Mouse (Mus musculus) neural tube, embryonic 14.5 days (tissue): ENCODE data around the gene Inka1. TPM values are rescaled to one million over a fixed set of nuclear protein-coding genes. Genes with fewer than 3 reads are reported as not detected.
A peak's percentile ranks its signal among the peaks of the same experiment; 100 is the strongest.

Source experiments
- ATAC-seq: fragments of 200-750 bp; cut with Nextera tagmentation; 2 replicates; pipeline ENCODE4 v1.8.0; 2017; ENCODE audit warnings: low read depth, mild to moderate bottlenecking, moderate TSS enrichment, moderate library complexity
- H3K27ac ChIP-seq: fragments of 300-500 bp; sonication (generic); 2 replicates; pipeline ENCODE4 v1.5.1; 2014; ENCODE audit warnings: low read depth, mild to moderate bottlenecking, control low read depth, low read length, moderate library complexity, mixed read lengths
- H3K27me3 ChIP-seq: fragments of 300-500 bp; sonication (generic); 2 replicates; pipeline ENCODE4 v1.6.1; 2014; ENCODE audit warnings: low read length; ENCODE audit not compliant: control insufficient read depth, insufficient read depth
- H3K36me3 ChIP-seq: fragments of 300-500 bp; sonication (generic); 2 replicates; pipeline ENCODE4 v1.6.1; 2014; ENCODE audit warnings: low read length, mixed read lengths; ENCODE audit not compliant: control insufficient read depth, insufficient read depth
- H3K4me1 ChIP-seq: fragments of 300-500 bp; sonication (generic); 2 replicates; pipeline ENCODE4 v1.6.1; 2014; ENCODE audit warnings: low read length; ENCODE audit not compliant: control insufficient read depth, insufficient read depth
- H3K4me2 ChIP-seq: fragments of 300-500 bp; sonication (generic); 2 replicates; pipeline ENCODE4 v1.6.1; 2014; ENCODE audit warnings: mild to moderate bottlenecking, low read depth, low read length, control low read depth
- H3K4me3 ChIP-seq: fragments of 300-500 bp; sonication (generic); 2 replicates; pipeline ENCODE4 v1.5.1; 2014; ENCODE audit warnings: low read depth, low read length, control low read depth, mixed read lengths
- H3K9ac ChIP-seq: fragments of 300-500 bp; sonication (generic); replicated peaks from 2 replicates; pipeline ENCODE4 v1.6.1; 2014; ENCODE audit warnings: low read depth, mild to moderate bottlenecking, control low read depth, low read length, mixed read lengths
- H3K9me3 ChIP-seq: fragments of 300-500 bp; sonication (generic); 2 replicates; pipeline ENCODE4 v1.6.1; 2016; ENCODE audit warnings: low read length; ENCODE audit not compliant: control insufficient read depth
- WGBS: fragments of 180-500 bp; shearing (Covaris S2); extraction: QIAGEN DNeasy Blood & Tissue Kit; methylation state at CpG from one replicate; pipeline ENCODE4 v1.1.7; 2014; 5-methylcytosine and 5-hydroxymethylcytosine counted together
- polyA plus RNA-seq: library from polyadenylated mRNA; unstranded; fragments of >200 nt; fragmentation: Nextera tagmentation; extraction: Ambion mirVana; gene quantifications from 2 replicates; pipeline ENCODE4 v1.2.1, GENCODE M21; 2014

The Inka1 gene
- polyA plus RNA-seq, 1 experiment from 2014 or later, result 10.4 TPM

DNA sequence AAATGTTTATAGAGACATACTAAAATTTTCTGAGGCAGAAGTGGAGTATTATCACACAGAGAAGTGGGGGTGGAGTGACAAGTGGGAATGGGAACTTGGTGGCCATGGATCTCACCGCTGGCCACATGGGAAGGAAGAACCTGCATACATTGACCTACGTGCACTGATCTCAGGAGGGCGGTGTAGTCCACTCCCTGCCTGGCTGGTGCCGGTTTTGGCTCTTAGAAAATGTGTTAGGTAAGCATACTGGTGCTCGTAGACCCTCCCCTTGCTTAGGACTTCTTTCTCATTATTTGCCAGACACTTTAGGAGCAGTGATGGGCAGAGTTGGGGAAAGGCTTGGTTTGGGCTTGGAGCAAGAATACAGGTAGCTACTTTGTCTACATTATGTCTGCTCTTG lies 22.4 kb upstream of the Inka1 start:
- no peaks in the 10 kb centered on the region for H3K27me3 ChIP-seq
- H3K36me3 ChIP-seq, result no peaks in the 10 kb centered on the region
- 91% methylated on average over 5 of the region's 5 CpGs for WGBS
- H3K27ac ChIP-seq, result no peak overlapping the region
- H3K9me3 ChIP-seq, result no peaks in the 10 kb centered on the region
- no peak overlapping the region for H3K4me2 ChIP-seq
- H3K4me3 ChIP-seq, result no peak overlapping the region
- peaks cover 13% of the 10 kb centered on the region for H3K4me1 ChIP-seq
- no peak for ATAC-seq
- no peak overlapping the region for H3K9ac ChIP-seq

DNA sequence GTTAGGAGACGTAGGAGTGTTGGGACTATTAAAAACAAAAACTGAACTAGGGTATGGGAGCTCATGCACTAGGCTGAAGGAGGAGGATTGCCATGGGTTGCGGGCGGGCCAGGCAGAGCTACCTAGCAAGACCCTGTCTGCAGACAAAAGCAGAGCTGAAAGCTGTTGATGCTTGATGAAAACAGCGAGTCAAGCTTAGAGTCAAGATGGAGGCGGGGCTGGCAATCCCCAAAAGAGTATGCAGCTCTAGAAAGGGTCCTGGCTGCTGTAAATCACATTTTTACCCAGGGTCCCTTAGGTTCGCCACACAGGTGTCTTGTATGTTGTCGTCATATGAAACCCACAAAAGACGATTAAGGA lies 17.8 kb upstream of the Inka1 start:
- peak overlapping the region; percentile 72 for H3K4me2 ChIP-seq
- ATAC-seq, result no peak
- H3K27ac ChIP-seq, result peak overlapping the region; percentile 91; the same call in 1 of the 2 replicates
- no peaks in the 10 kb centered on the region for H3K27me3 ChIP-seq
- peaks cover 17% of the 10 kb centered on the region for H3K4me1 ChIP-seq
- WGBS, result 10% methylated on average over 8 of the region's 8 CpGs
- no peaks in the 10 kb centered on the region for H3K36me3 ChIP-seq
- H3K4me3 ChIP-seq, result peak overlapping the region; percentile 97
- H3K9me3 ChIP-seq, result no peaks in the 10 kb centered on the region
- peak overlapping the region; percentile 93 for H3K9ac ChIP-seq

DNA sequence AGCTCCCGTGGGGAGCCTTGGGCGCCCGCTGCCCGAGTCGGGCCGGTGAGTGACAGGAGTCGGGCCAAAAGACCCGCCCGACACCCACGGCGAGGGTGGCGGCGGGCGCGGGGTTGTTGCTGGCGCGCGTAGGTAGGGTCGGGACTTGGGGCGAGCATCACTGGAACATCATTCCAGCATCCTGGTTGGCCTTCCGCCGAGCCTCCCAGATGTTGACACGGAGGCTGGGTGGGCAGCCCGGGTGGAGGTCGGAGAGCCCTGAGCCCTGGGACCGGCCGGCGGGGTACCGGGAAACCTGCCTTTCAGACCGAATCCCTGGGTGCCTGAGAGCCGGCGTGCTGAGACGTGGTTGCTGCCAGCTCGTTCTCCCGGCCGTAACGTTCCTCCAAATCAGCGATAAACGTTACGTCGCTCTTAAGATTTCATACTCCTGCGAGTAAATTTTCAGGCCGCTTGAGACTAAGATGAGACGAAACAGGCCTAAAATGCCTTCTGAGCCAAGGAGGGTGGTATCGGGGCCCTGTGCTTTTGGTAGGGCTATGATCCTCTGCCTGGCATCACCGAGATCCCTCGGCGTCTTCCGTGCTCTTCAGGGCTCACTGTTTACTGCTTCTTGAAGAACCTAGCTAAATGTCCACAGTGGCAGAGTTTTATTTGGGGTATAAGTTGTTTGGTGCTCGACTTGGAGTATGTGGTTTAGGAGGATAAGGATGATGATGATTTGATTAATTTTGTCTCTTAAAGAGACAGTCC lies 17.3 kb upstream of the Inka1 start:
- Histone ChIP-seq H3K4me2 (peak overlapping the region; percentile 72), H3K4me3 (peak overlapping the region; percentile 97), H3K27me3 (no peaks in the 10 kb centered on the region), H3K9ac (peak overlapping the region; percentile 93), H3K27ac (peak overlapping the region; percentile 91), H3K36me3 (no peaks in the 10 kb centered on the region), H3K9me3 (no peaks in the 10 kb centered on the region), H3K4me1 (peaks cover 17% of the 10 kb centered on the region)
- under 1% methylated on average over 50 of the region's 50 CpGs for WGBS
- ATAC-seq, result peak; percentile 67

DNA sequence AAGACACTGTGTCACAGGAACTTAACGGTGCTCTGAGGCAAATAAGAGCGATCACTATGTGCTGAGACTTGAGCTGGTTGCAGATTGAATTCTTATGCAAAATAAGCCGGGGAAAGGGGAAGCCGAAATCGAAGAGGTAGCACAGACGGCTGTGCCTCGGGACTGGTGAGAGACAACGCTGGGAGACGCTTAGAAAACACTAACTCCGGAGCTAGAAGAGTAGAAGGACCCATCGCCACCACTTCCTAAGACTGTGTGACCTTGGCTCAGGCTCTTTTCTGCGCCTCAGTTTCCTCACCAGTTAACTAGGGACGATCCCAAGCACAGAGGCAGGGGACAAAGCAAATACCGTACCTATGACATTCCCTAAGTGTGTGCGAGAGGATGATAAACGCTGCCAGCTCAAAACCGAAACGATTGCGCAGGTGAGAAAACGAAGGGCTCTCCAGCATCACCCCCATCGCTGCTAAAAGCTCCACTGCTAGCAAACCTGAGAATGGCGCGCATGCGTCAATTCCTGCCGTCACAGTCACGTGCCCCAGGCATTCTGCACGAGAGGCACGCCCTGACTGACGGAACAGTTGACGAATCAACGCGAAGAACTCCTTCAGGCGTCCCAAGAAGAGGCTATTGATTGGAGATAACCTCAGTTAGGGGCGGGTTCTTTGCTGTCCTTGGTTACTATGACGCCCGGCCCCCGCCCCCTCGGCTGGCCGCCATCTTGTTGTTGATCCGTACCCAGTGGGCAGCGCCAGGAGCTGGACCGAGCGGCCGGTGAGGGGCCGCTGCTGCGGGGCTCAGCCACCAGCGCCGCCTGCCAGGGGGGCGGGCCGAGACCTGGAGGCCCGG lies 16.5 kb upstream of the Inka1 start, which contains the start of gene Ip6k1:
Gene Ip6k1 (plus strand): TSS at position 580 of the 849 bp plus-strand sequence.
- peak within 1 kb of the TSS; percentile 97 for H3K4me3 ChIP-seq
- WGBS, result under 1% methylated on average over 50 of the region's 51 CpGs
- no peaks in the 10 kb centered on the region for H3K36me3 ChIP-seq
- H3K27me3 ChIP-seq, result no peaks in the 10 kb centered on the region
- peaks cover 17% of the 10 kb centered on the region for H3K4me1 ChIP-seq
- peak within 1 kb of the TSS; percentile 91 for H3K27ac ChIP-seq
- H3K9ac ChIP-seq, result peak within 1 kb of the TSS; percentile 93
- H3K9me3 ChIP-seq, result no peaks in the 10 kb centered on the region
- H3K4me2 ChIP-seq, result peak within 1 kb of the TSS; percentile 77
- ATAC-seq, result peak; percentile 100

DNA sequence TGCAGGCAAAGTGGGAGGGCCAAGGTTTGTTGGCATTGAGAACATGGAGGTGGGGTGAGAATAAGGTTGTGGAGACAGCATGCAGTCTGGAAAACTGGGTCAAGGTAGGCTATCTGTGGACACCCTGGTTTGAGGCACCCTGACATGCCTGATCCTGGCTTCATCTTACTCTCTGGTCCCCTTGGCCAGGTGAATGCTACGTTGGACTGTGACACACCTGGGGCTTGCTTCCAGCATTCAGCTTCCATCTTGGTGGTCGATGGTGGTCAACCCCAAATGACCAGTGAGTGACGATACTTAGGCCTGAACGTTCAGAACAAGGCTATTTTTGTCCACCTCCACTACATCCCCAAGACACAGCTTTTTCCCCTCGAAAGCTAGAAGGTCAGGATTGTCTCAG lies 10.4 kb upstream of the Inka1 start, which contains the start of gene Gm20662:
Gene Gm20662 (plus strand): TSS at position 301 of the 400 bp plus-strand sequence.
- Histone ChIP-seq H3K4me1 (no peaks in the 10 kb centered on the region), H3K27me3 (no peaks in the 10 kb centered on the region), H3K36me3 (no peaks in the 10 kb centered on the region), H3K4me3 (no peak within 1 kb of the TSS), H3K9ac (no peak within 1 kb of the TSS), H3K9me3 (no peaks in the 10 kb centered on the region), H3K27ac (no peak within 1 kb of the TSS), H3K4me2 (no peak within 1 kb of the TSS)
- WGBS, result 87% methylated on average over 5 of the region's 5 CpGs
- ATAC-seq, result no peak

DNA sequence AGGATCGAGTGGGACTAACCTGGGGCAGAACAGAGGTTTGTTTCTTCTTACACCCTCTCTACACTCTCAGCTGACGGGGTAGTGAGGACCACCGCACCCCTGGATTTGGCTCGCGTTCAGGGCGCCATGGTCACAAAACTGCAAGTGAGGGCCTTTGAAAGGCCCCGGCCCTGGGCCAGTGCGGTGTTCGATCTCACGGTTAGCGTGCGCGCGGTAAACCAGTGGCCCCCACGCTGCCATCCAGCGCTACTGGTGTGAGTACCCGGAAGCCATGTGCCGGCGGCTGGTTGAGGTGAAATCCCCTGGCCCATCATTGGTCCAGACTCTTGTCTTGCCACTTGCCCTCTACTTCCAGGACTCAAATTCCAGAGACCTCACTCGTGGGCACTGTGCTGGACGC lies 9.8 kb upstream of the Inka1 start:
- no peaks in the 10 kb centered on the region for H3K9me3 ChIP-seq
- H3K9ac ChIP-seq, result no peak overlapping the region
- H3K4me1 ChIP-seq, result no peaks in the 10 kb centered on the region
- H3K27me3 ChIP-seq, result no peaks in the 10 kb centered on the region
- H3K4me2 ChIP-seq, result no peak overlapping the region
- WGBS, result 93% methylated on average over 21 of the region's 21 CpGs
- no peak for ATAC-seq
- no peak overlapping the region for H3K27ac ChIP-seq
- H3K4me3 ChIP-seq, result no peak overlapping the region
- H3K36me3 ChIP-seq, result no peaks in the 10 kb centered on the region

DNA sequence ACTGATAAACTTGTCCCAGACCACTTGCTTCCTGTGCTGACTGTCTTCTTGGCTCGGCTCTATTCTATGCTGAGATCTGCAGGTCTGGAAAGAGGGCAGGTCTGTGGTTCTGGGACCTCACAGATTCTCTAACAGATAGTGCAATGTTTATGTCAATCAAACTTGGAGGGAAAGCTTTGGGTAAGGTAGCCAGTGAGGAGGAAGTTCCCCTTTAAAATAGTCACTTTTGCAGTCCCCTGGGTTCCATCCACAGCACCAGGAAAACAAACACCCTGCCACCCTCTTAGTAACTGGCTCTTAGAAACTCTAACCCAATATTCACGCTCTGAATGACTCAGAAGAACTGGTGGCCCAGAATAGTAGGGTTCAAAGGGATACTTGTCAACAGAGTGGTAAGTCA lies 8.8 kb upstream of the Inka1 start:
- WGBS, result 81% methylated on average over 2 of the region's 2 CpGs
- H3K9ac ChIP-seq, result no peak overlapping the region
- no peak overlapping the region for H3K27ac ChIP-seq
- H3K27me3 ChIP-seq, result no peaks in the 10 kb centered on the region
- H3K4me3 ChIP-seq, result no peak overlapping the region
- no peak overlapping the region for H3K4me2 ChIP-seq
- H3K36me3 ChIP-seq, result no peaks in the 10 kb centered on the region
- ATAC-seq, result no peak
- H3K4me1 ChIP-seq, result no peaks in the 10 kb centered on the region
- no peaks in the 10 kb centered on the region for H3K9me3 ChIP-seq

DNA sequence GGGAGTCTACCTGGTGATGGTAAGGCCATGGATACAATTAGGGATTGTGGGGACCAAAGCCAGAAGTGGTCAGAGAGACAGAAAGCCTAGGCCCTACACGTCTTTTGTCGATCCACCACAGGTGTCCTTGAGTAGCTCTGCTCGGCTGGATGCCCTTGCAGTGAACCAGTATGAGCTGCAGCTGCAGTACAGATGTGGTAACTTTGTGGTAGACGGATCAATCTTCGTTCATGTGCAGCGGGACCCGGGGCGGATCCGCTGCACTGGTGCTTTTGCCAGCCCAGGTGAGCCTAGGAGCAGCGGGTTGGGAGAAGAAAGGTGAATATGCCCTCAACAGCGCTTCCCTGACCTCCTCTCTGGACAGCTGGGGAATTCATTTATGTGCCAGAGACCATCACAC lies 7.3 kb upstream of the Inka1 start:
- Histone ChIP-seq H3K9me3 (no peaks in the 10 kb centered on the region), H3K36me3 (no peaks in the 10 kb centered on the region), H3K27ac (no peak overlapping the region), H3K4me1 (no peaks in the 10 kb centered on the region), H3K4me2 (no peak overlapping the region), H3K4me3 (no peak overlapping the region), H3K9ac (no peak overlapping the region), H3K27me3 (no peaks in the 10 kb centered on the region)
- WGBS, result 86% methylated on average over 11 of the region's 11 CpGs
- no peak for ATAC-seq

DNA sequence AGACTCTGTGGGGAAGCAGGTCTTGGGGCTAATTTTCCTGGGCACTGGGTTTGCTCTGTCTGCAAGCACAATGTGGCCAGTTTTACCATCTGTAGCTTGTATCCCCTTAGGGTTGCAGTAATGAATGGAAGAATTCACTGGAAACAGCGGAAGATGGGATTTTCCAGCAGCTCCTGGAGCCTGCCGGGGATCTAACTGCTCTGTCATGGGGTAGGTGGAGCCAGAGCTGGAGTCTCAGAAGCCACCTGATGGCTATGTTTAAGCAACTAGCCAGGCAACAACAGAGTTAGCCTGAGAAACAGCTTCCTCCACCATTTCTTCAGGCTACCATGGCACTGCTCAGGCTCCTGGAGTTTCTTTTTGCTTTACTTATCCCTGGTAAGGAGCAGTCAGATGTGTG lies 6.5 kb upstream of the Inka1 start, which contains the start of gene Cdhr4:
Gene Cdhr4 (plus strand): TSS at position 301 of the 400 bp plus-strand sequence.
- H3K36me3 ChIP-seq, result no peaks in the 10 kb centered on the region
- H3K27me3 ChIP-seq, result no peaks in the 10 kb centered on the region
- H3K4me3 ChIP-seq, result no peak within 1 kb of the TSS
- ATAC-seq, result no peak
- no peaks in the 10 kb centered on the region for H3K9me3 ChIP-seq
- no peak within 1 kb of the TSS for H3K27ac ChIP-seq
- 51% methylated on average over 2 of the region's 2 CpGs for WGBS
- no peaks in the 10 kb centered on the region for H3K4me1 ChIP-seq
- H3K4me2 ChIP-seq, result no peak within 1 kb of the TSS
- no peak within 1 kb of the TSS for H3K9ac ChIP-seq
